Mouse (Mus musculus): ENCODE measurements around the gene Smarcd2.

DNA sequence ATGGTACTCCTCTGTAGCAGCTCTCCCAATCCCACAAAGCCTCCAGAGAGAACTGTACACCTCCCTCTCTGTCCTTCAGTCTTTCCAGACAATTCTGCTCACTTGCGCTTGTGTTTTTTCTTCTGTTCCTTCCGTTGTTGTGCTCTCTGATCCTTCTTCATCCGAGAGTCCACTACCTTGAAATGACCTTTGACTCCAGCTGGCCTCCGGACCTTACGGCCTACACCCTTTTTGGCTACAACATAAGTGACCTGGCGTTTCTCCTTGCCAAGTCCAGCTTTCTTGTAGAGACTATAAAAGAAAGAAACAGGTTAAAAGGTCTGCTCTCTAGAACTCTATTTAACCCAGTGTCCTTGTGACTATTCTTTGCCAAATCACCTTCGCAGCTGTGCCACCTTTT is 23.4 kb downstream of the Smarcd2 start:
- TF ChIP-seq CTCF (conservative IDR thresholded peaks at IDR 0.05; ENCODE audit: insufficient read depth, insufficient read length, low read depth, low read length) (no peak), POLR2A (IDR thresholded peaks at IDR 0.05; ENCODE audit: low read depth, low read length) (no peak)
